Mouse (Mus musculus) spleen, postnatal 36 days (tissue): ENCODE measurements at regions not wholly inside any gene's neighbourhood (a gene's known extent, or its start where the extent isn't known, plus 50 kb on each side); places are given as distances from the start of the nearest gene placed in this dataset.

Experiments used
- DNase-seq, 2 experiments: peaks; one replicate each; pipeline ENCODE4 v3.0.0; 2022; ENCODE audit warnings: low spot score in 2 of 2, mixed read lengths in 1 of 2

GRCm38 (mm10) chr13:115427091-115428033, 325.6 kb upstream of the Itga1 start:
- no peak for DNase-seq

GRCm38 (mm10) chr13:115425610-115426562, 324.1 kb upstream of the Itga1 start:
- no peak for DNase-seq

GRCm38 (mm10) chr13:115423761-115424160, 322.0 kb upstream of the Itga1 start:
- DNase-seq, result no peak

GRCm38 (mm10) chr13:115421483-115421882, 319.7 kb upstream of the Itga1 start:
- no peak for DNase-seq

- no peak for DNase-seq
These were observed 316.1 kb upstream of the Itga1 start for GRCm38 (mm10) chr13:115417829-115418228.

- no peak for DNase-seq
These were observed 312.2 kb upstream of the Itga1 start for GRCm38 (mm10) chr13:115413721-115414531.

- no peak for DNase-seq
These were observed 304.2 kb upstream of the Itga1 start for GRCm38 (mm10) chr13:115405916-115406315.

GRCm38 (mm10) chr13:115400706-115401215, 299.0 kb upstream of the Itga1 start:
- no peak for DNase-seq

- no peak for DNase-seq
These were observed 277.9 kb upstream of the Itga1 start for GRCm38 (mm10) chr13:115379682-115380081.

- no peak for DNase-seq
These were observed 274.6 kb upstream of the Itga1 start for GRCm38 (mm10) chr13:115376180-115376880.

GRCm38 (mm10) chr13:115361457-115361856, 259.7 kb upstream of the Itga1 start:
- no peak for DNase-seq

- no peak for DNase-seq
These were observed 245.2 kb upstream of the Itga1 start for GRCm38 (mm10) chr13:115347022-115347398.

- DNase-seq, result no peak
These were observed 244.6 kb upstream of the Itga1 start for GRCm38 (mm10) chr13:115346115-115347021.

GRCm38 (mm10) chr13:115329000-115329960, 227.5 kb upstream of the Itga1 start:
- DNase-seq, result no peak

- DNase-seq, result no peak
These were observed 224.5 kb upstream of the Itga1 start for GRCm38 (mm10) chr13:115326294-115326693.

GRCm38 (mm10) chr13:115316681-115317080, 214.9 kb upstream of the Itga1 start:
- DNase-seq, result no peak

GRCm38 (mm10) chr13:115308586-115308985, 206.8 kb upstream of the Itga1 start:
- DNase-seq, result no peak

GRCm38 (mm10) chr13:115287371-115287770, 185.6 kb upstream of the Itga1 start:
- no peak for DNase-seq
